15 mouse cellular contexts compared by ENCODE assay signal in the genomic region with DNA sequence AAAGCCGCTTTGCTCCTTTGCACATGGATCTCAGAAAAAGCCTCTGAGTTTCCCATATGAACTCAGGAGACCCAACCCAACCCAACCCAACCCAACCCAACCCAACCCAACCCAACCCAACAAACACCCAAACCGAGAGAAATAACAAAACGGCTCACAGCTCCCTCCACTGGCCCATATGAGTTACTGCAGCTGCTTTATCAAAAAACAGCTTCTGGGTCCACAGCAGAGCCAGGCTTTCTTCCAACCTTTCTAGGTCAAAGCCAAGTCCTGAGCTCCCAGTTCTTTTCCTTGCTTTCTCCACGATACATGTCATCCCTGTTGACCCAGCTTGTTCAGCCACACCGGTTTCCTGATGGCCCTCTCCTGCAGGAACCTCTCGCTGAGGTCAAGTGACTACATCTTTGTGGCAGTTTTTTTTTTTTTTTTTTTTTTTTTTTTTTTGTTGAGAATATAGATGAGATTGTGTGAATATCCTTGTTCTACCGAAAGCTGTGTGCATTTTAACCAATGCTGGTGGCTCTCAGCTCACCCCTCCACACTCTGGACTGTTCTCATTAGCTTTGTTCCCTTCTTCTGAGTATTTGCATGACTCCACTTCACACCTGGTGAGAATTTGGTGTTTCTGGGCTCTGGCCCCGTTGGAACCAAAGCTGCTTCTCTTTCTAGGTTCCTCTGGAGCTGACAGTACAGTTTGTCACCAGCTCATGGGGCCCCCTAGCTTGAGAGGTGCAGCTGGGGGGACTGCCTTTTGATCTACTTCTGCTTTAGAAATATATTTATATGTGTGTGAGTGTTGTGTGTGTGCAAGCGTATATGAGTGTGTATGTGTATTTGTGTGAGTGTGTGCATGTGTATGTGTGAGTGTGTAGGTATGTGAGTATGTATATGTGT. TPM values are rescaled to one million over a fixed set of nuclear protein-coding genes. Genes with fewer than 3 reads are reported as not detected.
DNase-seq lines count a peak whose midpoint lies in the region; ATAC-seq and TF ChIP-seq lines count a peak whose summit lies in the region.
"Had no signal": no experiment of that assay in that cellular context is flagged by ENCODE, and none has a peak within 500 bp of the region (broad histone marks: within the 10 kb centered on the region; RNA-seq: fewer than 3 reads in every experiment).

No protein-coding gene starts in this region.

- H3K36me3 ChIP-seq in intestine, postnatal 0 days (ENCODE audit: control insufficient read depth, insufficient read depth): no peaks in the 10 kb centered on the region
- H3K36me3 ChIP-seq in intestine, embryonic 16.5 days (ENCODE audit: control insufficient read depth, insufficient read depth, low read length): no peaks in the 10 kb centered on the region
- no peaks in the 10 kb centered on the region for H3K36me3 ChIP-seq in E14TG2a.4 (ENCODE audit: insufficient read depth, low read length)
- H3K36me3 ChIP-seq: hindbrain, embryonic 15.5 days; midbrain, embryonic 10.5 days had no signal

- no peaks in the 10 kb centered on the region for H3K4me1 ChIP-seq in intestine, postnatal 0 days (replicated peaks; ENCODE audit: control insufficient read depth, insufficient read depth, low read length)
- peaks cover 6% of the 10 kb centered on the region; the same call in 1 of the 2 replicates for H3K4me1 ChIP-seq in intestine, embryonic 16.5 days (ENCODE audit: control insufficient read depth, insufficient read depth, low read length)
- H3K4me1 ChIP-seq in E14TG2a.4 (replicated peaks; ENCODE audit: low read depth, low read length): 0 out of 2 replicates have a peak, but pooled peaks cover 7% of the 10 kb centered on the region
- H3K4me1 ChIP-seq: hindbrain, embryonic 15.5 days; midbrain, embryonic 10.5 days had no signal

- no peaks in the 10 kb centered on the region for H3K27me3 ChIP-seq in intestine, postnatal 0 days (replicated peaks; ENCODE audit: control insufficient read depth, insufficient read depth, low read length)
- no peaks in the 10 kb centered on the region for H3K27me3 ChIP-seq in intestine, embryonic 16.5 days (replicated peaks; ENCODE audit: control insufficient read depth, insufficient read depth, low read length)
- peaks cover 8% of the 10 kb centered on the region; the same call in 1 of the 2 replicates for H3K27me3 ChIP-seq in E14TG2a.4 (ENCODE audit: insufficient read depth, low read length)
- H3K27me3 ChIP-seq: hindbrain, embryonic 15.5 days had no signal

- TF ChIP-seq POLR2A in brain, embryonic 14.5 days (IDR thresholded peaks at IDR 0.05; ENCODE audit: borderline replicate concordance, extremely low read depth, insufficient read depth, insufficient read length, poor library complexity, severe bottlenecking): no peak

- WGBS in intestine, postnatal 0 days: 61% methylated on average over 9 of the region's 9 CpGs
- 61% methylated on average over 9 of the region's 9 CpGs for WGBS in intestine, embryonic 16.5 days

- H3K4me2 ChIP-seq in intestine, postnatal 0 days (replicated peaks; ENCODE audit: low read depth): no peak overlapping the region
- no peak overlapping the region for H3K4me2 ChIP-seq in intestine, embryonic 16.5 days (ENCODE audit: low read depth, low read length)
- H3K4me2 ChIP-seq: hindbrain, embryonic 15.5 days had no signal

- H3K27ac ChIP-seq in intestine, postnatal 0 days (ENCODE audit: low read depth, low read length): no peak overlapping the region
- no peak overlapping the region for H3K27ac ChIP-seq in intestine, embryonic 16.5 days (ENCODE audit: low read length)
- H3K27ac ChIP-seq: hindbrain, embryonic 15.5 days; midbrain, embryonic 10.5 days had no signal

- TF ChIP-seq CTCF in intestine, postnatal 0 days (IDR thresholded peaks at IDR 0.05; ENCODE audit: low read depth): peak; percentile 44
- TF ChIP-seq CTCF in E14TG2a.4 (conservative IDR thresholded peaks at IDR 0.05; ENCODE audit: low read length): peak; percentile 51
- TF ChIP-seq CTCF in brain, embryonic 14.5 days (IDR thresholded peaks at IDR 0.05; ENCODE audit: borderline replicate concordance, extremely low read depth, insufficient read depth, insufficient read length): peak; percentile 26; the same call in 1 of the 2 replicates

- DNase-seq in A20 (ENCODE audit: low read depth, low spot score): peak; percentile 52
- DNase-seq in brain, embryonic 14.5 days (ENCODE audit: low read depth): no peak
- DNase-seq in ovary, adult 18-20 months (ENCODE audit: low spot score): no peak
- DNase-seq in kidney, postnatal 25 days: no peak
- DNase-seq: adrenal gland, postnatal 25 days; kidney, postnatal 10 days had no signal

- H3K9ac ChIP-seq in intestine, postnatal 0 days (ENCODE audit: low read depth, low read length): no peak overlapping the region
- no peak overlapping the region for H3K9ac ChIP-seq in intestine, embryonic 16.5 days (ENCODE audit: low read depth, low read length)
- H3K9ac ChIP-seq: hindbrain, embryonic 15.5 days had no signal

- H3K9me3 ChIP-seq in intestine, postnatal 0 days (ENCODE audit: control insufficient read depth): no peaks in the 10 kb centered on the region
- H3K9me3 ChIP-seq in intestine, embryonic 16.5 days (ENCODE audit: control insufficient read depth, low read length): no peaks in the 10 kb centered on the region
- no peaks in the 10 kb centered on the region for H3K9me3 ChIP-seq in E14TG2a.4 (ENCODE audit: low read length)
- H3K9me3 ChIP-seq: hindbrain, embryonic 15.5 days; midbrain, embryonic 10.5 days had no signal

- no peak for ATAC-seq in intestine, postnatal 0 days
- no peak for ATAC-seq in intestine, embryonic 16.5 days
- ATAC-seq: Patski had no signal

- no peak overlapping the region for H3K4me3 ChIP-seq in intestine, postnatal 0 days (ENCODE audit: low read depth, low read length)
- no peak overlapping the region for H3K4me3 ChIP-seq in intestine, embryonic 16.5 days (ENCODE audit: low read length)
- H3K4me3 ChIP-seq in E14TG2a.4 (replicated peaks; ENCODE audit: low read length): no peak overlapping the region
- H3K4me3 ChIP-seq: hindbrain, embryonic 15.5 days; midbrain, embryonic 10.5 days had no signal

RNA-seq across cellular contexts. Expression of gene Wap, which starts 9.6 kb away (rescaled TPM):
- polyA plus RNA-seq in intestine, postnatal 0 days (2015; fragmentation: Nextera tagmentation; extraction: Ambion mirVana): 1.3 and 4.3 TPM in 2 replicates
- polyA plus RNA-seq in intestine, embryonic 16.5 days (2015; fragmentation: Nextera tagmentation; extraction: Ambion mirVana): not detected in 2 replicates
- polyA plus RNA-seq in brain, embryonic 14.5 days (2012; rRNA removed): not detected in 2 replicates
- polyA plus RNA-seq: heart, embryonic 14.5 days; hindbrain, embryonic 15.5 days; limb, embryonic 14.5 days; lung, embryonic 16.5 days; midbrain, embryonic 10.5 days; Patski had no signal

RNA-seq across cellular contexts. Expression of gene Ramp3, which starts 10.2 kb away (rescaled TPM):
- 2.8 and 2.9 TPM in 2 replicates for polyA plus RNA-seq in intestine, postnatal 0 days (2015; fragmentation: Nextera tagmentation; extraction: Ambion mirVana)
- polyA plus RNA-seq in intestine, embryonic 16.5 days (2015; fragmentation: Nextera tagmentation; extraction: Ambion mirVana): 4.6 and 5.2 TPM in 2 replicates
- polyA plus RNA-seq in brain, embryonic 14.5 days (2012; rRNA removed): 8.6 and 12.1 TPM in 2 replicates

RNA-seq across cellular contexts. Expression of gene Tbrg4, which starts 22.2 kb away (rescaled TPM):
- 30.8 and 32.6 TPM in 2 replicates for polyA plus RNA-seq in intestine, postnatal 0 days (2015; fragmentation: Nextera tagmentation; extraction: Ambion mirVana)
- 64.0 and 64.2 TPM in 2 replicates for polyA plus RNA-seq in intestine, embryonic 16.5 days (2015; fragmentation: Nextera tagmentation; extraction: Ambion mirVana)
- 86.0 and 103 TPM in 2 replicates for polyA plus RNA-seq in brain, embryonic 14.5 days (2012; rRNA removed)

RNA-seq across cellular contexts. Expression of gene Nacad, which starts 42.2 kb away (rescaled TPM):
- polyA plus RNA-seq in intestine, postnatal 0 days (2015; fragmentation: Nextera tagmentation; extraction: Ambion mirVana): 4.0 and 4.8 TPM in 2 replicates
- polyA plus RNA-seq in intestine, embryonic 16.5 days (2015; fragmentation: Nextera tagmentation; extraction: Ambion mirVana): 5.5 and 7.1 TPM in 2 replicates
- 92.6 and 134 TPM in 2 replicates for polyA plus RNA-seq in brain, embryonic 14.5 days (2012; rRNA removed)
